Comparison of ENCODE assay signal across 14 mouse cellular contexts in genomic region chr11:93808431-93808830, GRCm38 (mm10).
"Had no signal": no experiment of that assay in that cellular context is flagged by ENCODE, and none has a peak within 500 bp of the region (broad histone marks: within the 10 kb centered on the region; RNA-seq: fewer than 3 reads in every experiment).

No protein-coding gene starts in this region.

- H3K4me3 ChIP-seq: layer of hippocampus, adult 2 months; limb, embryonic 13.5 days; midbrain, embryonic 15.5 days had no signal

- H3K9ac ChIP-seq: limb, embryonic 13.5 days; liver, embryonic 14.5 days; midbrain, embryonic 15.5 days had no signal

- DNase-seq: kidney, adult 9 months; kidney, postnatal 36 days; left cerebral cortex, postnatal 4 days; lung, adult 18-20 months; lung, postnatal 36 days; right cerebral cortex, adult 18-20 months; thymus, postnatal 4 days had no signal

- H3K4me2 ChIP-seq: limb, embryonic 13.5 days; midbrain, embryonic 15.5 days had no signal

- H3K27me3 ChIP-seq: limb, embryonic 13.5 days; midbrain, embryonic 15.5 days had no signal

- H3K36me3 ChIP-seq: limb, embryonic 13.5 days; midbrain, embryonic 15.5 days had no signal

- H3K4me1 ChIP-seq: limb, embryonic 13.5 days; midbrain, embryonic 15.5 days had no signal

- ATAC-seq: lung, postnatal 0 days; midbrain, embryonic 15.5 days had no signal

- H3K9me3 ChIP-seq: limb, embryonic 13.5 days; midbrain, embryonic 15.5 days had no signal

- H3K27ac ChIP-seq: kidney, postnatal 0 days; layer of hippocampus, adult 2 months; limb, embryonic 13.5 days; liver, embryonic 14.5 days; midbrain, embryonic 15.5 days; stomach, postnatal 0 days had no signal
